Mouse (Mus musculus) liver, embryonic 15.5 days (tissue): ENCODE data around the gene Ets1. TPM values are rescaled to one million over a fixed set of nuclear protein-coding genes. Genes with fewer than 3 reads are reported as not detected.

ENCODE experiments used
- ATAC-seq: fragments of 200-750 bp; cut with Nextera tagmentation; 2 replicates; pipeline ENCODE4 v1.8.0; 2017; ENCODE audit warnings: moderate number of reproducible peaks, mild to moderate bottlenecking, moderate library complexity; ENCODE audit not compliant: insufficient read depth
- H3K27ac ChIP-seq: fragments of 300-500 bp; sonication (generic); replicated peaks from 2 replicates; pipeline ENCODE4 v1.5.1; 2015; ENCODE audit warnings: mild to moderate bottlenecking, inconsistent platforms
- H3K27me3 ChIP-seq: fragments of 300-500 bp; sonication (generic); 2 replicates; pipeline ENCODE4 v1.6.1; 2015; ENCODE audit warnings: mild to moderate bottlenecking, inconsistent platforms
- H3K36me3 ChIP-seq: fragments of 300-500 bp; sonication (generic); replicated peaks from 2 replicates; pipeline ENCODE4 v1.6.1; 2015; ENCODE audit warnings: moderate library complexity, mild to moderate bottlenecking, inconsistent platforms
- H3K4me1 ChIP-seq: fragments of 300-500 bp; sonication (generic); replicated peaks from 2 replicates; pipeline ENCODE4 v1.6.1; 2015; ENCODE audit warnings: inconsistent platforms
- H3K4me2 ChIP-seq: fragments of 300-500 bp; sonication (generic); 2 replicates; pipeline ENCODE4 v1.6.1; 2015; ENCODE audit warnings: moderate library complexity, mild to moderate bottlenecking, inconsistent platforms
- H3K4me3 ChIP-seq: fragments of 300-500 bp; sonication (generic); replicated peaks from 2 replicates; pipeline ENCODE4 v1.5.1; 2015; ENCODE audit warnings: mild to moderate bottlenecking, inconsistent platforms
- H3K9ac ChIP-seq: fragments of 300-500 bp; sonication (generic); 2 replicates; pipeline ENCODE4 v1.6.1; 2015; ENCODE audit warnings: moderate library complexity, mild to moderate bottlenecking, inconsistent platforms
- H3K9me3 ChIP-seq: fragments of 300-500 bp; sonication (generic); replicated peaks from 2 replicates; pipeline ENCODE4 v1.6.1; 2016; ENCODE audit warnings: inconsistent platforms
- WGBS: fragments of 180-500 bp; shearing (Covaris S2); methylation state at CpG from one replicate; pipeline ENCODE4 v1.1.7; 2015; ENCODE audit warnings: mixed read lengths; ENCODE audit not compliant: insufficient replicate concordance; 5-methylcytosine and 5-hydroxymethylcytosine counted together
- polyA plus RNA-seq: library from polyadenylated mRNA; unstranded; fragments of >200 nt; fragmentation: Nextera tagmentation; extraction: Ambion mirVana; gene quantifications from 2 replicates; pipeline ENCODE4 v1.2.1, GENCODE M21; 2015

Gene Ets1
- polyA plus RNA-seq, 1 experiment from 2014 or later: 13.6 TPM

DNA sequence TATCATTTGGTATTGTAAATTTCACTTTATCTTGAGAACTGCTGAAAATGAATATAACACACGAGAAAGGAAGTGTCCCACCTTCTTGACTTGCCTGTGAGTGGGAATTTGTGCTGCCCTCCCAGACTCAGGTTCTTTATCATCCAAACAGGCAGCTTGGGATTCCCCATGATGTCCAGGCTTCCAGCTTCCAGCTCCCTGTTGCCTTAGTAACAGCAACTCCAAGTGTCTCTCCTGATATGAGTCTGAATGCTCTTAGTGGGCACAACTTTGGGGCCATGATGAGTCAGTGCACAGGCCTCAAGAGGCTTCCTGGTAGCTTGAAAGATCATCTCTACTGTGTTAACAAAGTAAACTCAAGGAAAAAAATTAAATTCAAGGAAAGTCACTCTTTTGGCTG lies 142.8 kb downstream of the Ets1 start:
- Histone ChIP-seq H3K27ac (no peak overlapping the region), H3K4me3 (no peak overlapping the region), H3K36me3 (no peaks in the 10 kb centered on the region), H3K27me3 (no peaks in the 10 kb centered on the region), H3K4me2 (no peak overlapping the region), H3K4me1 (no peaks in the 10 kb centered on the region), H3K9me3 (no peaks in the 10 kb centered on the region), H3K9ac (no peak overlapping the region)
- ATAC-seq: no peak
- 24% methylated on average over 1 of the region's 1 CpGs for WGBS

DNA sequence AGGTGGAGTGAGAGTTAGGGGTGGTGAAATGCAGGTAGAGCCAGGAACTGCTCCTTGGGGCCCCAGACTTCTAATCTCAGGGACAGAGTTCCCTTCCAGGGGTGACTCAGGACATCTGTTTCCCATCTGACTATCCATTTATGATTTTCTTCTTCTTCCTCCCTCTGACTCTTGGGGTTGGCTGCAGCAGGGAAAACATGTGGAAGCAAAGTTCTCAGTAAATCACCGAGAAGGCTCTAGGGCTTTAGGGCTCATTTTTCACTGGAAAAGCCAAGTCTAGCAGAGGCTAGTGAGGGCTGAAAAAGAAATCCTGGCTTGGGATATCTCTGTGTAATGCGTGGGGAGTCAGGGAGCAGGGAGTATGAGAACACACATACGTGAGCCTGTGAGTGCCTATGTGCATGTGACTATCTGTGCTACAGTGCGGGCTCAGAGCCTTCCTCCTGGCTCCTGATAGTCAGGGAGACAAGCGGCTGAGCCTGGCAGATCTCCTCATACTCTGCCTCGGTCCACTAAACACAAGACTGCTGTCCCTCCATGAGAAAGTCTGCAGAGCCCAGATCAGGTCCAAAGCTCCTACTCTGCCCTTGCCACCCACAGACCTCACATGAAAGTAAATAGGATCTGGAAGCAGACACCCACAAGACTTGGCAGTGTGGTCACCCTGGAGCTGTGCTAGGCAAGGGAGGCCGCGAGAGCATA lies 146.5 kb downstream of the Ets1 start:
- Histone ChIP-seq H3K9me3 (no peaks in the 10 kb centered on the region), H3K36me3 (no peaks in the 10 kb centered on the region), H3K4me3 (no peak overlapping the region), H3K9ac (no peak overlapping the region), H3K27me3 (no peaks in the 10 kb centered on the region), H3K27ac (no peak overlapping the region), H3K4me1 (no peaks in the 10 kb centered on the region), H3K4me2 (no peak overlapping the region)
- 61% methylated on average over 8 of the region's 8 CpGs for WGBS
- no peak for ATAC-seq

DNA sequence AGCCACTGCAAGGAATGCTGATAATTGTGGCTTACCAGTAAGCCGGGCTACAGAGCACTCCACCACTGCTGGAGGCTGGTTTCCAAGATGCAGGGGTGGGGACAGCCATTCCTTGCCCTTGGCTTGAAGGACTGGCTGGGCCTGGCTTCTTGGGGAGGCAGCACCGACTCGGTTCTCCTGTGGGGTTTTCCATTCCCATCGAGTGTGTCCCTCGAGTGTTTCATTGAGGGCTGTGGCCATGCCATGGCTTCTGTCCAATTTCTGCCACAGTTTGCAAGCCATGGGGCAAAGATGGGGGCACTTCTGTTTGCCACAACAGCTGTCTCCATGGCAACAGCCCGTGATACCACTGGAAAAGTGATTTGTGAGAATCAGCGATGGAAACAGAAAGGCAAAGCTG lies 151.1 kb downstream of the Ets1 start:
- H3K27me3 ChIP-seq: no peaks in the 10 kb centered on the region
- no peaks in the 10 kb centered on the region for H3K36me3 ChIP-seq
- H3K27ac ChIP-seq: no peak overlapping the region
- H3K9ac ChIP-seq: no peak overlapping the region
- no peaks in the 10 kb centered on the region for H3K4me1 ChIP-seq
- H3K4me2 ChIP-seq: no peak overlapping the region
- no peaks in the 10 kb centered on the region for H3K9me3 ChIP-seq
- ATAC-seq: no peak
- 60% methylated on average over 7 of the region's 7 CpGs for WGBS
- no peak overlapping the region for H3K4me3 ChIP-seq

DNA sequence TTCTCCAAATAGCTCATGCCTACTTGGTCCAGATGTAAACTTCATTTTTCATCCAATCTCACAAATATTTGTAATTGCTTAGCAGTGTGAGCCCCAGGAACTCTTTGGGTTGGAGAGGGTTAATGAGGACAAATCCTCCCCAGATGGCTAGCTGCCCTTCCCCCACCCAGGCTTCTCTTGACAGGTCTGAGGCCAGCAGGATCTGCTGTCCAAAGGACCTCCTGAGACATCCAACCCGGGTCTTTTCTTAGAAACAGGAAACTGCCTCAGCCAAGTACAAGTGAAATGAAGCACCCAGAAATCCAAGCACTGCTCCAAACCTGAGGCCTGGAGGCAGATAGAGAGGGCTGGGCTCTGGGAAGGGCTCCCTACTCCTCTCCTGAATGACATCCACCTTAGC lies 151.6 kb downstream of the Ets1 start:
- Histone ChIP-seq H3K27me3 (no peaks in the 10 kb centered on the region), H3K27ac (no peak overlapping the region), H3K4me1 (no peaks in the 10 kb centered on the region), H3K9ac (no peak overlapping the region), H3K4me2 (no peak overlapping the region), H3K36me3 (no peaks in the 10 kb centered on the region), H3K9me3 (no peaks in the 10 kb centered on the region), H3K4me3 (no peak overlapping the region)
- no peak for ATAC-seq
- WGBS: 6% methylated on average over 1 of the region's 1 CpGs

DNA sequence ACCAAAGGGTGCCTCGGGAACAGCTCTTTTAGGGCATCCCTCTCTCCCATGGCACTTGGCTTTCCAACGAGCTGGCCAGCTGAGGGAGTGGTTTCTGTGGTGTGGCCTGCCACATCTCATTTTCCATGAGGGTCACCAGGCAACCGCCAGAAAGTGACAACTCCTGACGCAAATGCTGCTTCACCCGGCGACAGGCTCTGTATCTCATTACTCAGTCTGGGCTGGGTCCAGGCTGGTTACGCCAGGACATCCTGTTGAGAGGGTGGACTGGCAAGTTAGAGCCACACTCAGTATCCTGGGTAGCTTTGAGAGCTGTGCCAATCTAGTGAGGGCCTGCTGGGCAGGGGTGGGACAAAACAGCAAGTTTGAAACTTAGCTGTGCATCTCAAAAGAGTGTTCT lies 153.3 kb downstream of the Ets1 start:
- no peak overlapping the region for H3K4me2 ChIP-seq
- no peaks in the 10 kb centered on the region for H3K27me3 ChIP-seq
- H3K9ac ChIP-seq: no peak overlapping the region
- 50% methylated on average over 7 of the region's 7 CpGs for WGBS
- no peaks in the 10 kb centered on the region for H3K9me3 ChIP-seq
- H3K36me3 ChIP-seq: no peaks in the 10 kb centered on the region
- H3K4me1 ChIP-seq: no peaks in the 10 kb centered on the region
- no peak for ATAC-seq
- no peak overlapping the region for H3K27ac ChIP-seq
- H3K4me3 ChIP-seq: no peak overlapping the region

DNA sequence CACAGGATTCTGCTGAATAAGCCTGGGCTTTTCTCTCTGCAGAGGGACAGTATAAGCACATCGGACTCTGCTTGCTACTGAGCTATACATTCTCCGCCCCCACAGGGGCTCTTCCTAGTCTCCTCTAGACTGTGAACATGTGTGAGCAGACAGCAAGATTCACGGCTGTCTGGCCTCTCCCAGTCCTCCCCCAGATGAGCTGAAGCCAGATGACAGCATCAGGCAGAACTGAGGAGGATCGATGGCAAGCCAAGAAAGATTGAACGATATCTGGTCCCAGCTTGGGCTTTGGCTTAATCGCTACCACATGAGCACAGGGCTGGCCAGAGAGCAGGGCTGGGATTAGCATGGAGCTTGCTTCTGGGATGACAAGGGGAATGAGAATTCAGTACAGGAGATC lies 155.7 kb downstream of the Ets1 start:
- 63% methylated on average over 6 of the region's 6 CpGs for WGBS
- H3K4me2 ChIP-seq: no peak overlapping the region
- no peaks in the 10 kb centered on the region for H3K36me3 ChIP-seq
- ATAC-seq: no peak
- H3K27me3 ChIP-seq: no peaks in the 10 kb centered on the region
- H3K9ac ChIP-seq: no peak overlapping the region
- H3K4me3 ChIP-seq: no peak overlapping the region
- H3K27ac ChIP-seq: no peak overlapping the region
- no peaks in the 10 kb centered on the region for H3K4me1 ChIP-seq
- H3K9me3 ChIP-seq: no peaks in the 10 kb centered on the region

DNA sequence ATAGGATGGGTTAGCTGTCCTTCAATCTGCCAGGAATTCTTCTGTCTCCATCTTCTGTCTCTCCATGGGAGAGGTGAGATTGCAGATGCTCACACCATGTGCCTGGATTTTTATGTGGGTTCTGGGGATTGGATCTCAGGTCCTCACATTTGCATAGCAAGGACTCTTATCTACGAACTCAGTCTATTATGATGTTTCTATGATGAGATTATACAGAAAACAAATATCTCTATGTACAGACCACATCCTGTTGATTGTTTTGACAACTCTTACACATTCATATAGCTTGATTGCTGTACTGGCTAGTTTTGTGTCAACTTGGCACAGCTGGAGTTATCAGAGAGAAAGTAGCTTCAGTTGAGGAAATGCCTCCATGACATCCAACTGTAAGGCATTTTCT lies 162.2 kb downstream of the Ets1 start:
- Histone ChIP-seq H3K4me1 (no peaks in the 10 kb centered on the region), H3K9ac (no peak overlapping the region), H3K27ac (no peak overlapping the region), H3K36me3 (no peaks in the 10 kb centered on the region), H3K27me3 (no peaks in the 10 kb centered on the region), H3K9me3 (no peaks in the 10 kb centered on the region), H3K4me2 (no peak overlapping the region), H3K4me3 (no peak overlapping the region)
- ATAC-seq: no peak
- 52% methylated on average over 1 of the region's 1 CpGs for WGBS

DNA sequence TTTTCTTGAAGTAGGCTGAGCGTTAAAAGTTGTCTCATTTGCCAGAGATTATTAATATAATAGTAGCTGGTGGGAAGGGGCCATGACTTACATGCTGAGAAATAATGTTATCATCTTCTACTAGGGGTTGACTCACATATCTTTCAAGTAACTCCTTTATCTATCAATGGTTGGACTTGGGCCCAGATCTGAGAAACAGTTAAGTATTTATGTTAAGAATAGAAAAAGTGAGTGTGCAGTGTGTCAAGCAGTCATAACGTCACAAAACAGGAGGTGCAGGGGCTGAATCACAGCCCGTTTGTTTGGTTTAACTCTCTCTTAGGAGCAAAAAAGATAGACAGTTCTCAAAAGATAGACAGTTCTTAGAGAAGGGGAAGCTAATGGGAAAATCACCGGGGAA lies 170.1 kb downstream of the Ets1 start:
- 66% methylated on average over 4 of the region's 4 CpGs for WGBS
- no peak for ATAC-seq
- Histone ChIP-seq H3K4me1 (no peaks in the 10 kb centered on the region), H3K36me3 (no peaks in the 10 kb centered on the region), H3K4me2 (no peak overlapping the region), H3K4me3 (no peak overlapping the region), H3K27ac (no peak overlapping the region), H3K9ac (no peak overlapping the region), H3K9me3 (no peaks in the 10 kb centered on the region), H3K27me3 (no peaks in the 10 kb centered on the region)

Other genes starting within 250 kb of the Ets1 start
- gene Fli1, start 93.4 kb upstream of the Ets1 start, polyA plus RNA-seq: 8.1 and 9.1 TPM in 2 replicates